Mouse (Mus musculus): Measurements from ENCODE around the gene Anxa4.

- TF ChIP-seq POLR2A (IDR thresholded peaks at IDR 0.05; ENCODE audit: borderline replicate concordance, extremely low read depth, insufficient read depth, insufficient read length, poor library complexity, severe bottlenecking) (no peak), CTCF (IDR thresholded peaks at IDR 0.05; ENCODE audit: borderline replicate concordance, extremely low read depth, insufficient read depth, insufficient read length) (peak; percentile 34; the same call in 1 of the 2 replicates)
These were observed 23.2 kb upstream of the Anxa4 start for GRCm38 (mm10) chr6:86816586-86816985.
